In the genomic region with DNA sequence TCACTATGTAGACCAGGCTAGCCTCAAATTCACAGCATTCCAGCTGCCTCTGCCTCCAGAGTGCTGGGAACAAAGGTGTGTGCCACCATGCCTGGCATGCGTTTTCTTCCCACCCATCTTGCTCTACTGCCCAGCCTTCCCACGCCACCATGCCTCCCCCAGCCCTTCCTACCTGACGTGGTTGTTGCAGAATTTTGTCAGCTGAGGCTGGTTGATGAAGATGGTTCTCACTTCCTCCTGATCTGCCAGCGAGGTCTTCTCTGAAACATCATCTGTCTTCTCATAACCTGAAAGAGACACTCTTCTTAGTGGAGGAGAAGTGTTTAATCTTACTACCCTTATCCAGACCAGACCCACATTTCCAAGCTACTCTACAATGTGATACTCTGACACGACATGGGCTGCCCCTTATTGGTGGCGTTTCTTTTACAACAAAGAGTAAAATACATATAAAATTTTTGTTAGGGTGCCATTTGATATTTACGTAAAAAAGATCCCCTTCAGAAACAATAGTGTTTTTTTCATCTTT, we compare ENCODE assay signal across 17 mouse cellular contexts. TPM values are rescaled to one million over a fixed set of nuclear protein-coding genes. Genes with fewer than 3 reads are reported as not detected.
A peak's percentile ranks its signal among the peaks of the same experiment; 100 is the strongest.
DNase-seq lines count a peak whose midpoint lies in the region; ATAC-seq and TF ChIP-seq lines count a peak whose summit lies in the region.
"Had no signal": no experiment of that assay in that cellular context is flagged by ENCODE, and none has a peak within 500 bp of the region (broad histone marks: within the 10 kb centered on the region; RNA-seq: fewer than 3 reads in every experiment).

No protein-coding gene starts in this region.

- 74% methylated on average over 7 of the region's 7 CpGs for WGBS in lung, adult 2 months
- WGBS in bone marrow, adult 2 months, result 44% methylated on average over 7 of the region's 7 CpGs
- WGBS in macrophage (ENCODE audit: missing documents), result 50% methylated on average over 7 of the region's 7 CpGs

- peaks cover 9% of the 10 kb centered on the region for H3K4me1 ChIP-seq in lung, adult 2 months (ENCODE audit: control insufficient read depth, insufficient read depth, low read length)
- peaks cover 3% of the 10 kb centered on the region for H3K4me1 ChIP-seq in bone marrow, adult 2 months (ENCODE audit: control insufficient read depth, insufficient read depth, low read length)
- H3K4me1 ChIP-seq: midbrain, embryonic 15.5 days; neural tube, embryonic 12.5 days had no signal

- DNase-seq in lung, adult 2 months, result peak; percentile 3
- DNase-seq in lung, adult 18-20 months, result no peak
- no peak for DNase-seq in kidney, postnatal 25 days
- no peak for DNase-seq in ovary, postnatal 10 days (ENCODE audit: low spot score)
- DNase-seq in frontal cortex, adult 2 months (ENCODE audit: extremely low spot score in 1 of 2, low spot score in 1 of 2), result no peak
- DNase-seq: adrenal gland, postnatal 36 days; cerebellum, postnatal 14 days; lung, postnatal 14 days; thymus, postnatal 25 days had no signal

- H3K4me3 ChIP-seq in lung, adult 2 months (replicated peaks; ENCODE audit: extremely low read depth, low read depth, low read length), result no peak overlapping the region
- peak overlapping the region; percentile 75 for H3K4me3 ChIP-seq in bone marrow, adult 2 months (replicated peaks; ENCODE audit: control insufficient read depth, low read depth, low read length)
- H3K4me3 ChIP-seq in macrophage (ENCODE audit: inconsistent target), result no peak overlapping the region
- H3K4me3 ChIP-seq: left cerebral cortex, adult 2 months; limb, embryonic 12.5 days; midbrain, embryonic 15.5 days; neural tube, embryonic 12.5 days had no signal

- peak; percentile 43 for ATAC-seq in granulocyte monocyte progenitor cell, adult 5-6 weeks (replicated peaks; ENCODE audit: poor library complexity, severe bottlenecking)
- ATAC-seq: inflammation-experienced regulatory T-cells, adult 6 months; midbrain, embryonic 15.5 days had no signal

- peak overlapping the region; percentile 65 for H3K27ac ChIP-seq in bone marrow, adult 2 months (ENCODE audit: control insufficient read depth, insufficient read depth, low read depth, low read length, poor library complexity)
- H3K27ac ChIP-seq in macrophage, result peak overlapping the region; percentile 86
- H3K27ac ChIP-seq: left cerebral cortex, adult 2 months; limb, embryonic 12.5 days; midbrain, embryonic 15.5 days; neural tube, embryonic 12.5 days had no signal

- TF ChIP-seq POLR2A in lung, adult 2 months (IDR thresholded peaks at IDR 0.05; ENCODE audit: borderline replicate concordance, extremely low read depth, low read depth, low read length), result no peak
- TF ChIP-seq POLR2A in bone marrow, adult 2 months (IDR thresholded peaks at IDR 0.05; ENCODE audit: borderline replicate concordance, control insufficient read depth, low read depth, low read length), result no peak

- no peak for TF ChIP-seq CTCF in lung, adult 2 months (IDR thresholded peaks at IDR 0.05; ENCODE audit: insufficient read depth, low read length)
- 0 out of 2 replicates have a peak, but pooled peaks have one; percentile 5 for TF ChIP-seq CTCF in bone marrow, adult 2 months (IDR thresholded peaks at IDR 0.05; ENCODE audit: control insufficient read depth, insufficient read depth, low read length)

- H3K79me2 ChIP-seq in macrophage (ENCODE audit: inconsistent target), result peaks cover 48% of the 10 kb centered on the region

- H3K36me3 ChIP-seq in macrophage (ENCODE audit: inconsistent target), result peaks cover 25% of the 10 kb centered on the region
- H3K36me3 ChIP-seq: limb, embryonic 12.5 days; neural tube, embryonic 12.5 days had no signal

RNA-seq across cellular contexts. Expression of gene Atp8a1, which starts 32.7 kb away (rescaled TPM):
- polyA plus RNA-seq in lung, adult 2 months (2012; rRNA removed), result 75.7 and 171 TPM in 2 replicates
- polyA plus RNA-seq in bone marrow, adult 2 months (2011; ENCODE audit: insufficient read depth, insufficient read length, low replicate concordance, missing spikeins), result 26.7 and 36.1 TPM in 2 replicates
- 33.8 and 39.3 TPM in 2 replicates for total RNA-seq in granulocyte monocyte progenitor cell, adult 5-6 weeks (2014; fragmentation: Nextera tagmentation)
- 23.3 and 26.2 TPM in 2 replicates for total RNA-seq in granulocyte monocyte progenitor cell, adult 5-6 weeks (2017)
- 1,000 to 10,000 TPM in 1 of 26 experiments, 100 to 1,000 TPM in 25; 211 to 1,161 (median 659) TPM for total RNA-seq in macrophage (2018; cell fraction: chromatin; rRNA removed)
- 10 to 100 TPM; 32.2 to 82.9 (median 55.1) TPM for total RNA-seq in macrophage (2018; cell fraction: cytosol; rRNA removed)
- total RNA-seq in macrophage (2018; cell fraction: nucleus; rRNA removed), result 100 to 1,000 TPM; 113 to 428 (median 276) TPM
- polyA plus RNA-seq in macrophage (2018), result 24.4 to 43.8 TPM (median 40.1 TPM) in 3 replicates
- 56.3 and 66.2 TPM in 2 replicates for polyA plus RNA-seq in frontal cortex, adult 2 months (2012; rRNA removed)
